Mouse (Mus musculus) intestine, embryonic 15.5 days (tissue): Measurements from ENCODE around the gene Gm10322. TPM values are rescaled to one million over a fixed set of nuclear protein-coding genes. Genes with fewer than 3 reads are reported as not detected.

Experiments
- ATAC-seq: fragments of 200-750 bp; cut with Nextera tagmentation; 2 replicates; pipeline ENCODE4 v1.8.0; 2017; ENCODE audit warnings: moderate TSS enrichment, moderate library complexity
- H3K27ac ChIP-seq: fragments of 300-500 bp; sonication (generic); 2 replicates; pipeline ENCODE4 v1.5.1; 2015; ENCODE audit warnings: mild to moderate bottlenecking, inconsistent platforms
- H3K27me3 ChIP-seq: fragments of 300-500 bp; sonication (generic); replicated peaks from 2 replicates; pipeline ENCODE4 v1.6.1; 2015; ENCODE audit warnings: inconsistent platforms
- H3K36me3 ChIP-seq: fragments of 300-500 bp; sonication (generic); 2 replicates; pipeline ENCODE4 v1.6.1; 2015; ENCODE audit warnings: inconsistent platforms
- H3K4me1 ChIP-seq: fragments of 300-500 bp; sonication (generic); replicated peaks from 2 replicates; pipeline ENCODE4 v1.6.1; 2015; ENCODE audit warnings: inconsistent platforms
- H3K4me2 ChIP-seq: fragments of 300-500 bp; sonication (generic); replicated peaks from 2 replicates; pipeline ENCODE4 v1.6.1; 2015; ENCODE audit warnings: mild to moderate bottlenecking, inconsistent platforms
- H3K4me3 ChIP-seq: fragments of 300-500 bp; sonication (generic); replicated peaks from 2 replicates; pipeline ENCODE4 v1.5.1; 2015; ENCODE audit warnings: inconsistent platforms
- H3K9ac ChIP-seq: fragments of 300-500 bp; sonication (generic); 2 replicates; pipeline ENCODE4 v1.6.1; 2015; ENCODE audit warnings: inconsistent platforms
- H3K9me3 ChIP-seq: fragments of 300-500 bp; sonication (generic); 2 replicates; pipeline ENCODE4 v1.6.1; 2016; ENCODE audit warnings: inconsistent platforms
- WGBS: fragments of 180-500 bp; shearing (Covaris S2); methylation state at CpG from one replicate; pipeline ENCODE4 v1.1.7; 2015; 5-methylcytosine and 5-hydroxymethylcytosine counted together
- polyA plus RNA-seq: library from polyadenylated mRNA; unstranded; fragments of >200 nt; fragmentation: Nextera tagmentation; extraction: Ambion mirVana; gene quantifications from 2 replicates; pipeline ENCODE4 v1.2.1, GENCODE M21; 2015

Gm10322 gene
- not detected in 2 replicates for polyA plus RNA-seq

GRCm38 (mm10) chr10:59615981-59616520 lies at the start of gene Gm10322:
Gene Gm10322, plus strand, starts transcription at chr10:59616063.
- Histone ChIP-seq H3K27ac (peak within 1 kb of the TSS; percentile 91), H3K4me2 (peak within 1 kb of the TSS; percentile 86), H3K4me3 (peak within 1 kb of the TSS; percentile 92), H3K9me3 (no peaks in the 10 kb centered on the region), H3K4me1 (peaks cover 12% of the 10 kb centered on the region; the same call in 1 of the 2 replicates), H3K36me3 (no peaks in the 10 kb centered on the region), H3K27me3 (no peaks in the 10 kb centered on the region), H3K9ac (peak within 1 kb of the TSS; percentile 94)
- ATAC-seq = peak; percentile 86
- under 1% methylated on average over 42 of the region's 51 CpGs for WGBS

GRCm38 (mm10) chr10:59566968-59567367 lies 48.9 kb upstream of the Gm10322 start:
- Histone ChIP-seq H3K36me3 (no peaks in the 10 kb centered on the region), H3K27me3 (no peaks in the 10 kb centered on the region), H3K4me2 (no peak overlapping the region), H3K9me3 (no peaks in the 10 kb centered on the region), H3K27ac (no peak overlapping the region), H3K9ac (no peak overlapping the region), H3K4me1 (peaks cover 35% of the 10 kb centered on the region), H3K4me3 (no peak overlapping the region)
- WGBS = 89% methylated on average over 13 of the region's 13 CpGs
- ATAC-seq = no peak

- Histone ChIP-seq H3K4me3 (no peak overlapping the region), H3K27me3 (no peaks in the 10 kb centered on the region), H3K9me3 (no peaks in the 10 kb centered on the region), H3K9ac (no peak overlapping the region), H3K4me2 (no peak overlapping the region), H3K27ac (no peak overlapping the region), H3K36me3 (no peaks in the 10 kb centered on the region), H3K4me1 (peaks cover 38% of the 10 kb centered on the region)
- ATAC-seq = no peak
- WGBS = 68% methylated on average over 10 of the region's 10 CpGs
Observed at GRCm38 (mm10) chr10:59568665-59569480, 47.0 kb upstream of the Gm10322 start.

GRCm38 (mm10) chr10:59569481-59569869 lies 46.4 kb upstream of the Gm10322 start:
- no peaks in the 10 kb centered on the region for H3K36me3 ChIP-seq
- 76% methylated on average over 1 of the region's 1 CpGs for WGBS
- no peak overlapping the region for H3K4me2 ChIP-seq
- H3K4me1 ChIP-seq = peaks cover 38% of the 10 kb centered on the region
- H3K9me3 ChIP-seq = no peaks in the 10 kb centered on the region
- no peak overlapping the region for H3K4me3 ChIP-seq
- no peak overlapping the region for H3K9ac ChIP-seq
- ATAC-seq = peak; percentile 55
- H3K27me3 ChIP-seq = no peaks in the 10 kb centered on the region
- H3K27ac ChIP-seq = no peak overlapping the region

DNA sequence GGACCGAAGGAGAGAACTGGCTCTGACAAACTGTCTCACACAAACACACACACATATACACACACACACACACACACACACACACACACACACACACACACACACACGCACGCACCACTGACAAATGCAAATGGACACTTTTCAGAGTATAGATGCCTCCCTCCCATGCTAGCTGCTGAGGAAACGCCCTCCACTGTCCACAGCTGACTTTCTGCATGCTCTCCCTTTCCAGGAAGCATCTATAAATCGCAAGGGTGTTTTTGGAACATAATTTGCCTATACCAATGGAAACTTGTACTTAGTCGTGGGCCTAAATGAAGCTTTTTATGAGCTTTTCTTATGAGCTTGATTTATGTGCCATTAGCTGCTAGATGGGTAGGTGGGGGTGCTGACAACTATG lies 45.5 kb upstream of the Gm10322 start:
- 74% methylated on average over 6 of the region's 6 CpGs for WGBS
- no peak for ATAC-seq
- no peak overlapping the region for H3K27ac ChIP-seq

DNA sequence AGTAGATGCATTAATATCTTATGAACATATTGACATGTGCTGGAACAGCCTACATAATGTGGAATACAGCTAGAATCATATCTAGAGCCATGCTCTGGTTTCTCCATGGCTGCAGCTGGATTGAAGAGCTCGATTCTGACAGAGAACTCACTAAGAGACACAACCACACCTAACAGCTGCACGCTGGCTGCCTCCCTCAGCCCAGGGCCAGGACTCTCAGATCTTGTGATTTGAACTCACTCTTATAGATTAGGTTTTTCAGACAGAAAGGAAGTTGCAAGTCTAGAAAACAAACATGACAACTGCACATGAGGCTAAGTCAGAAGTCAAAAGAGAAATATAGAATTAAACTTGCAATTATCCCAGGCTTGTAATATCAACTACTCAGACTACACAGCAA lies 45.1 kb upstream of the Gm10322 start:
- 45% methylated on average over 2 of the region's 2 CpGs for WGBS
- ATAC-seq = no peak
- 0 out of 2 replicates have a peak overlapping the region, but pooled peaks have one; percentile 17 for H3K27ac ChIP-seq

More for the DNA sequence above, 45.5 kb upstream of the Gm10322 start:
- H3K27me3 ChIP-seq = no peaks in the 10 kb centered on the region
- no peak overlapping the region for H3K4me3 ChIP-seq
- H3K4me1 ChIP-seq = peaks cover 38% of the 10 kb centered on the region
- H3K9me3 ChIP-seq = no peaks in the 10 kb centered on the region
- H3K36me3 ChIP-seq = no peaks in the 10 kb centered on the region
- H3K9ac ChIP-seq = no peak overlapping the region
- H3K4me2 ChIP-seq = no peak overlapping the region

DNA sequence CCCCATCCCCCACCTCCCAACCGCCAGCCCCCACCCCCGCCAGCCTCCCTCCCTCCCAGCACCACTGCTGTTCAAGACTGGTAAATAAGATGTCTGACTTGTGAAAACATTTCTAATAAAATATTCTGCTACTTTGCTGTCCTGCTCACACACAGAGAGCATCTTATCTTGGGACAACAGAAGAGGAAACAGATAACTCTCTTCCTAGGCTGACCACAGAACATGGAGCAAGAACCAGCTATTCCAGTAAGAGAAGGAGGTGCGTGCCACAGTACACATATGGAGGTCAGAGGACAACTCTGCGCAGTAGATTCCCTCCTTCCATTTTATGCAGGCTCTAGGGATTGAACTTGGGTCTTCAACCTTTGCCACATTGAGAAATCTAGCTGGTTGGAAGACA lies 44.6 kb upstream of the Gm10322 start:
- Histone ChIP-seq H3K27me3 (no peaks in the 10 kb centered on the region), H3K36me3 (no peaks in the 10 kb centered on the region), H3K9ac (no peak overlapping the region), H3K4me3 (no peak overlapping the region), H3K9me3 (no peaks in the 10 kb centered on the region), H3K4me2 (no peak overlapping the region), H3K4me1 (peaks cover 42% of the 10 kb centered on the region), H3K27ac (peak overlapping the region; percentile 36; the same call in 1 of the 2 replicates)
- no peak for ATAC-seq
- 61% methylated on average over 4 of the region's 4 CpGs for WGBS

More for the DNA sequence above, 45.1 kb upstream of the Gm10322 start:
- H3K27me3 ChIP-seq = no peaks in the 10 kb centered on the region
- no peak overlapping the region for H3K9ac ChIP-seq
- peaks cover 38% of the 10 kb centered on the region for H3K4me1 ChIP-seq
- no peak overlapping the region for H3K4me3 ChIP-seq
- H3K9me3 ChIP-seq = no peaks in the 10 kb centered on the region
- no peaks in the 10 kb centered on the region for H3K36me3 ChIP-seq
- H3K4me2 ChIP-seq = no peak overlapping the region

GRCm38 (mm10) chr10:59571964-59572363 lies 43.9 kb upstream of the Gm10322 start:
- Histone ChIP-seq H3K4me1 (peaks cover 45% of the 10 kb centered on the region), H3K4me3 (no peak overlapping the region), H3K4me2 (no peak overlapping the region), H3K27me3 (no peaks in the 10 kb centered on the region), H3K9me3 (no peaks in the 10 kb centered on the region), H3K36me3 (no peaks in the 10 kb centered on the region), H3K27ac (0 out of 2 replicates have a peak overlapping the region, but pooled peaks have one; percentile 13), H3K9ac (no peak overlapping the region)
- WGBS = 50% methylated on average over 5 of the region's 5 CpGs
- no peak for ATAC-seq

DNA sequence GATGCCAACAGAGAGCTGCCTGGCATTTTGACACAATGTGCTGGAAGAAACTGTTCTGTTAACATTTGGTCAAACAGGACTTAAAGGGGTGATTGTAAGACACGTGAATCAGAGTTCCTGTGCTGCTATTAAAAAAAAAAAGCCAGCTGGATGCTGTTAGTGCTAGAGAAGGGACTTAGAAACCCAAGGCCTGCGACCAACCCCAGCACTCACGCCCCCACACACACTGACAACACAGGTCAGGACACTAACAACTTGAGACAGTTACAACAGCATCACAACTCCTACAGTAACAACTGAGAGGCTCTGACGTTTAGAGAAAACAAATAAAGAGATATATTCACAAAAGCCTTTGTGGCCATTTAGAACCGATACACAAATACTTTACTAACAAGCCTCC lies 39.6 kb upstream of the Gm10322 start:
- H3K4me3 ChIP-seq = no peak overlapping the region
- peak overlapping the region; percentile 8; the same call in 1 of the 2 replicates for H3K27ac ChIP-seq
- no peaks in the 10 kb centered on the region for H3K36me3 ChIP-seq
- H3K4me1 ChIP-seq = peaks cover 30% of the 10 kb centered on the region
- WGBS = 44% methylated on average over 5 of the region's 5 CpGs
- H3K9ac ChIP-seq = no peak overlapping the region
- H3K4me2 ChIP-seq = no peak overlapping the region
- ATAC-seq = no peak
- H3K27me3 ChIP-seq = no peaks in the 10 kb centered on the region
- H3K9me3 ChIP-seq = no peaks in the 10 kb centered on the region

DNA sequence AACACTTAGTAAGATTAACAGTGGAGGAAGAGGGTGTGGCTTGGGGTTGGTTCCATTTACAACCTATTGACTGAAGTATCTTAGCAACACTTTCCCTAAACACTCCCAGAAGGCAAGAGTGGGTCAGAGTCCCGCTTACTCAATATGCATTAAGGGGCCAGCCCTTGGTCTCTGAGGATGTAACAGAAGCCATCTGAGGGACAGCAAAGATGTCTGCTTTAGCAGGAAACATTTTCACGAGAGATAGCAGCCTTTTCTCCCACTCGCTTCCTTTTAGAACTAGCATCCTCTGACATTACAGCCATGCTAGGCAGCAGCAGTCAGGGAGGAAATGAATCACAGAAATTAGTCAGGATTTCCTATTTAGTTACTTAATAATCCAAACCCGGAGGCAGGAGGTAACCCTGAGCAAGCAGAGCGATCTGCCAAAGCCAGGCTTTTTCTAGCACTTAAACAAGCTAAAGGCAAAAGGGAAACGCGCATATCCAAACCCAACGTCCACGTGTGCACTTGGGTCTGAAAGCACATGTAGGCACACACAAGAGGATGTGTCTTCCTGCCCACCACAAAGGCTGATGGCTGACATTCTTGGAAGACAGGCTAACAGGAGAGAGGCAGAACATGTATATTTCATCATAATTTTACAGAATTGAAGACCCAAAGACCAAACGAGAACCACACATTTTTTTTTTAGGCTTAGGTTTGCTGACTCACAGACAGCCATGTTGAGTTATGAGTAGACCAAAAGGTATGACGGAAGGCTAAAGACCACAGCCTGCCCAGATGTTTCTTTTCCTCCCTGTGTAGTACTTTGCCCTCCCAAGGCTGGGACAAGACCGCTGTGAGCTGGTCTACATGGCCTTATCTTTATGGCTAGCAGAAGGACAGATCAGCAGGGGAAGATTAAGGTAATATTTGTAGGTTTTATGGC lies 37.7 kb upstream of the Gm10322 start:
- 0 out of 2 replicates have a peak overlapping the region, but pooled peaks have one; percentile 13 for H3K4me3 ChIP-seq
- WGBS = 22% methylated on average over 12 of the region's 12 CpGs
- no peaks in the 10 kb centered on the region for H3K9me3 ChIP-seq
- 0 out of 2 replicates have a peak overlapping the region, but pooled peaks have one; percentile 6 for H3K9ac ChIP-seq
- H3K27me3 ChIP-seq = no peaks in the 10 kb centered on the region
- H3K4me2 ChIP-seq = peak overlapping the region; percentile 50
- peak overlapping the region; percentile 90 for H3K27ac ChIP-seq
- peaks cover 20% of the 10 kb centered on the region for H3K4me1 ChIP-seq
- H3K36me3 ChIP-seq = no peaks in the 10 kb centered on the region; the same call in 1 of the 2 replicates
- ATAC-seq = peak; percentile 93

- no peaks in the 10 kb centered on the region; the same call in 1 of the 2 replicates for H3K36me3 ChIP-seq
- no peak overlapping the region for H3K4me3 ChIP-seq
- WGBS = 84% methylated on average over 3 of the region's 3 CpGs
- no peaks in the 10 kb centered on the region for H3K27me3 ChIP-seq
- ATAC-seq = no peak
- 0 out of 2 replicates have a peak overlapping the region, but pooled peaks have one; percentile 40 for H3K27ac ChIP-seq
- H3K9me3 ChIP-seq = no peaks in the 10 kb centered on the region
- H3K4me2 ChIP-seq = no peak overlapping the region
- H3K9ac ChIP-seq = no peak overlapping the region
- H3K4me1 ChIP-seq = peaks cover 20% of the 10 kb centered on the region
Observed at GRCm38 (mm10) chr10:59579645-59580044, 36.2 kb upstream of the Gm10322 start.
